Mouse (Mus musculus): ENCODE data around the gene Rhbdf2.

GRCm38 (mm10) chr11:116650811-116651210, 24.0 kb upstream of the Rhbdf2 start:
- TF ChIP-seq GATA1 (IDR thresholded peaks at IDR 0.05; ENCODE audit: borderline replicate concordance, low read length) (no peak), FLI1 (IDR thresholded peaks at IDR 0.05; ENCODE audit: low read length) (no peak)

All from megakaryocyte, embryonic 14.5 days (primary cell).